Mouse (Mus musculus) limb, embryonic 11.5 days (tissue): Measurements from ENCODE around the gene Cttnbp2. TPM values are rescaled to one million over a fixed set of nuclear protein-coding genes. Genes with fewer than 3 reads are reported as not detected.

ENCODE experiments used
- ATAC-seq: fragments of 200-750 bp; cut with Nextera tagmentation; 2 replicates; pipeline ENCODE4 v1.8.0; 2017; ENCODE audit warnings: low read depth; ENCODE audit not compliant: insufficient number of reproducible peaks, low FRiP score, low TSS enrichment
- DNase-seq: peaks from one replicate; pipeline ENCODE4 v3.0.0-alpha.2; 2015; ENCODE audit warnings: low spot score
- H3K27ac ChIP-seq: fragments of 300-500 bp; sonication (generic); replicated peaks from 2 replicates; pipeline ENCODE4 v1.5.1; 2014; ENCODE audit warnings: low read depth, mild to moderate bottlenecking, low read length
- H3K27me3 ChIP-seq: fragments of 300-500 bp; sonication (generic); 2 replicates; pipeline ENCODE4 v1.6.1; 2014; ENCODE audit warnings: mild to moderate bottlenecking, low read length, mixed read lengths; ENCODE audit not compliant: control insufficient read depth, insufficient read depth
- H3K36me3 ChIP-seq: fragments of 300-500 bp; sonication (generic); 2 replicates; pipeline ENCODE4 v1.6.1; 2014; ENCODE audit warnings: mild to moderate bottlenecking, low read length, moderate library complexity, mixed read lengths; ENCODE audit not compliant: control insufficient read depth, insufficient read depth
- H3K4me1 ChIP-seq: fragments of 300-500 bp; sonication (generic); 2 replicates; pipeline ENCODE4 v1.6.1; 2014; ENCODE audit warnings: low read length, mixed read lengths; ENCODE audit not compliant: control insufficient read depth, insufficient read depth
- H3K4me2 ChIP-seq: fragments of 300-500 bp; sonication (generic); 2 replicates; pipeline ENCODE4 v1.6.1; 2014; ENCODE audit warnings: low read depth, mild to moderate bottlenecking, moderate library complexity; ENCODE audit not compliant: severe bottlenecking
- H3K4me3 ChIP-seq: fragments of 300-500 bp; sonication (generic); 2 replicates; pipeline ENCODE4 v1.5.1; 2014; ENCODE audit warnings: low read depth, low read length
- H3K9ac ChIP-seq: fragments of 300-500 bp; sonication (generic); 2 replicates; pipeline ENCODE4 v1.6.1; 2014; ENCODE audit warnings: mild to moderate bottlenecking, low read length
- H3K9me3 ChIP-seq: fragments of 300-500 bp; sonication (generic); 2 replicates; pipeline ENCODE4 v1.6.1; 2016; ENCODE audit warnings: low read length; ENCODE audit not compliant: control insufficient read depth
- WGBS: fragments of 180-500 bp; shearing (Covaris S2); extraction: QIAGEN DNeasy Blood & Tissue Kit; methylation state at CpG from one replicate; pipeline ENCODE4 v1.1.7; 2014; 5-methylcytosine and 5-hydroxymethylcytosine counted together
- polyA plus RNA-seq: library from polyadenylated mRNA; unstranded; fragments of >200 nt; fragmentation: Nextera tagmentation; extraction: Ambion mirVana; gene quantifications from 2 replicates; pipeline ENCODE4 v1.2.1, GENCODE M21; 2014

Cttnbp2 gene
- polyA plus RNA-seq, 1 experiment from 2014 or later: 19.9 TPM

DNA sequence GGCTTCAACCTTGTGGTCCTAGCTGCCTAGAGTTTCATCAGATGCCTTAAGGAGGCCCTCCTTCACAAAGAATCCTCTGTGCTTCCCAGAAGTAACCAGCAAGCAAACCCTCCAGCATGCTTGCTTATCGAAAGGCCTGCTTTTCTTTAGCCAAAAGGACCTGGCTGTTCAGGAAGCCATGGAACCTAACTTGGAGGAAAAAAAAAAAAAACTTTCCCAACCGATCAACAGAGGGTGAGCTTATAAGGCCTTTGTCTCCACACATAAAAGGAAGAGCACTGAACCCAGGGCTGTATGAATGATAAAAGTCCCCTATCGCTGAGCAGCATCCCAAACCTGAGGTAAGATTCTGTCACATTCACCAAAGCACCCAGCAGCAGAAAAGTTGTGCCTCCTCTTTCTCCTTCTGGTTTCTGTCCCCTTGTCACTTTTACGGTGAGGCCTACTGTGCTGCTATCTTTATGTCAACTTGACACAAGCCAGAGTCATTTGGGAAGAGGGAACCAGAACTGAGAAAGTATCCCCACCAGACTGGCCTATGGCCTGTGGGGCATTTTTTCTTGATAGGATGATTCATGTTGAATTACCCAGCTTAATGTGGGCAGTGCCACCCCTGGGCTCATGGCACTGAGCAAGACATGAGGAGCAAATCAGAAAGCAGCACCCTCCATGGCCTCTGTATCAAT, 78.4 kb downstream of the Cttnbp2 start:
- 20% methylated on average over 4 of the region's 4 CpGs for WGBS
- no peaks in the 10 kb centered on the region for H3K27me3 ChIP-seq
- H3K9ac ChIP-seq: no peak overlapping the region
- no peak for DNase-seq
- no peak overlapping the region for H3K4me2 ChIP-seq
- ATAC-seq: no peak
- no peak overlapping the region for H3K4me3 ChIP-seq
- H3K36me3 ChIP-seq: no peaks in the 10 kb centered on the region
- no peak overlapping the region for H3K27ac ChIP-seq
- no peaks in the 10 kb centered on the region for H3K9me3 ChIP-seq
- H3K4me1 ChIP-seq: no peaks in the 10 kb centered on the region

GRCm38 (mm10) chr6:18434828-18435531, 79.7 kb downstream of the Cttnbp2 start:
- Histone ChIP-seq H3K9me3 (no peaks in the 10 kb centered on the region), H3K36me3 (no peaks in the 10 kb centered on the region), H3K4me1 (no peaks in the 10 kb centered on the region), H3K27me3 (no peaks in the 10 kb centered on the region), H3K9ac (no peak overlapping the region), H3K4me3 (no peak overlapping the region), H3K27ac (no peak overlapping the region), H3K4me2 (no peak overlapping the region)
- DNase-seq: no peak
- ATAC-seq: no peak
- 93% methylated on average over 16 of the region's 16 CpGs for WGBS

DNA sequence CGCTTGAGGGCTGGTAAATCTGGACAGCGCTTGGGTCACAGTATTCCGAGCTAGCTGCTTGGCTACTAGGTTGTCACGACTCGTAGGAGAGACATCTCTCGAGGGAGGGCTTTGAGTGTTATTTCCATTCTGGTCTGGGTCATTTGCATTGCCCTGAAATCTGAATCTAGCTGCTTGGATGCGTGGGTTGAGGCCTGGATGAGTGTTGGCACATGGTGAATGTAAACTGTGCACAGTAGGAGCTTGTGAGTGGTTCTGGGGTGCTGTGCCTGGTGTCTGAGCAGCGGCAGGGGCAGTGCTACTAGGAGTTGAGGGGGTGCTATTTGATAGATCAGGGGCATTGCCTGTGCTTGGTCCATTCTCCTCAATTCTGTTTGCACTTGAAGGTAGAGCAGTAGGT, 80.3 kb downstream of the Cttnbp2 start:
- H3K9ac ChIP-seq: no peak overlapping the region
- WGBS: 89% methylated on average over 8 of the region's 8 CpGs

DNA sequence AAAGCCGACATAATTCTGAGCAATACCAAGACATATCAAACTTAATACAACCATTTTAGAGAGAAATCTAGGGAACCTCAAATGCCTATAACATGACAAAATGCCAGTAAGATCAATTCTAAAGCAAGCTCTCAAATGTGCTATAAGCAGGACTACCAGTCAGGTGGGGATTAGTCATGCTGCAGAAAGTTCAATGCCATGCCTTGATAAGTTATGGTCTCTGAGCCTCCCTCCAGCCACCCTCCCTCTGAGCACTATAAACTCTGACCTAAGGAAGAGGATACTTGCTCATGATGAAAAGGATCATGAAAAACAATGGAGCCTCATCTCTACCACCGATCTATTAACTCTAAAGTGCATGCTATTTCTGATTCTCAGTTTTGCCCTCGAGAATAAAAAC, 82.3 kb downstream of the Cttnbp2 start:
- WGBS: 83% methylated on average over 3 of the region's 3 CpGs
- no peaks in the 10 kb centered on the region for H3K36me3 ChIP-seq
- no peak overlapping the region for H3K4me2 ChIP-seq
- no peak overlapping the region for H3K27ac ChIP-seq
- H3K9ac ChIP-seq: no peak overlapping the region
- H3K4me3 ChIP-seq: no peak overlapping the region
- ATAC-seq: no peak
- H3K27me3 ChIP-seq: no peaks in the 10 kb centered on the region
- DNase-seq: no peak
- no peaks in the 10 kb centered on the region for H3K9me3 ChIP-seq
- no peaks in the 10 kb centered on the region for H3K4me1 ChIP-seq

More for the DNA sequence above, 80.3 kb downstream of the Cttnbp2 start:
- H3K27ac ChIP-seq: no peak overlapping the region
- no peak overlapping the region for H3K4me2 ChIP-seq
- H3K36me3 ChIP-seq: no peaks in the 10 kb centered on the region
- H3K9me3 ChIP-seq: no peaks in the 10 kb centered on the region
- ATAC-seq (no peak), DNase-seq (no peak)
- H3K4me1 ChIP-seq: no peaks in the 10 kb centered on the region
- H3K27me3 ChIP-seq: no peaks in the 10 kb centered on the region
- H3K4me3 ChIP-seq: no peak overlapping the region

- H3K9ac ChIP-seq: no peak overlapping the region
- no peaks in the 10 kb centered on the region for H3K27me3 ChIP-seq
- H3K9me3 ChIP-seq: no peaks in the 10 kb centered on the region
- no peak for DNase-seq
- 83% methylated on average over 2 of the region's 2 CpGs for WGBS
- no peaks in the 10 kb centered on the region for H3K36me3 ChIP-seq
- no peak overlapping the region for H3K4me2 ChIP-seq
- H3K27ac ChIP-seq: no peak overlapping the region
- no peaks in the 10 kb centered on the region for H3K4me1 ChIP-seq
- no peak overlapping the region for H3K4me3 ChIP-seq
- no peak for ATAC-seq
These were observed 82.8 kb downstream of the Cttnbp2 start for GRCm38 (mm10) chr6:18431891-18432290.

DNA sequence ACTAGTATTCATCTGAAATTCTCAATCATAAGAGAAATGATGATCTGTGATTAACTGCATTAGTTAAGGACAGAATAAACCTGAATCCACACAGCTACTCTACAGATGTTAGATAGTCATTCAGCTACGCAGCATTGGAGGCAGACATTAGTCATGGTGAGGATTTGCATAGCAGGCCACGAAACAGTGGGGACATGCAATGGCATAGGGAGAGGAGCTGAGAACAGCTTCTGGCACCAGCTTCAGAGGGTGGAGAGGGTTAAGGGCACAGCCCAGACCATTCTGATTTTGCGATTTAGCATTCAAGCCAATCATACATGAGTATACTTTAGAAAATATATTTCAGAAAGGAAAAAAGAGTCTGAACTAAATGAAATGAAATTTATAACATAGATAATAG, 84.6 kb downstream of the Cttnbp2 start:
- Histone ChIP-seq H3K36me3 (no peaks in the 10 kb centered on the region), H3K9me3 (no peaks in the 10 kb centered on the region), H3K9ac (no peak overlapping the region), H3K27me3 (no peaks in the 10 kb centered on the region), H3K4me2 (no peak overlapping the region), H3K27ac (no peak overlapping the region), H3K4me3 (no peak overlapping the region), H3K4me1 (no peaks in the 10 kb centered on the region)
- DNase-seq (no peak), ATAC-seq (no peak)
- 86% methylated on average over 3 of the region's 3 CpGs for WGBS

GRCm38 (mm10) chr6:18424822-18425221, 89.8 kb downstream of the Cttnbp2 start:
- no peak overlapping the region for H3K4me2 ChIP-seq
- 90% methylated on average over 6 of the region's 6 CpGs for WGBS
- H3K4me1 ChIP-seq: no peaks in the 10 kb centered on the region
- ATAC-seq: no peak
- no peak for DNase-seq
- no peak overlapping the region for H3K4me3 ChIP-seq
- H3K27ac ChIP-seq: no peak overlapping the region
- no peaks in the 10 kb centered on the region for H3K9me3 ChIP-seq
- H3K36me3 ChIP-seq: no peaks in the 10 kb centered on the region
- no peak overlapping the region for H3K9ac ChIP-seq
- no peaks in the 10 kb centered on the region for H3K27me3 ChIP-seq

- 79% methylated on average over 3 of the region's 3 CpGs for WGBS
These were observed 90.3 kb downstream of the Cttnbp2 start for GRCm38 (mm10) chr6:18424367-18424766.

More at GRCm38 (mm10) chr6:18424367-18424766, 90.3 kb downstream of the Cttnbp2 start:
- Histone ChIP-seq H3K9me3 (no peaks in the 10 kb centered on the region), H3K9ac (no peak overlapping the region), H3K4me1 (no peaks in the 10 kb centered on the region), H3K27ac (no peak overlapping the region), H3K4me3 (no peak overlapping the region), H3K36me3 (no peaks in the 10 kb centered on the region), H3K27me3 (no peaks in the 10 kb centered on the region), H3K4me2 (no peak overlapping the region)
- DNase-seq (no peak), ATAC-seq (no peak)
